Mouse (Mus musculus) left cerebral cortex, adult 18-20 months (tissue): ENCODE data around the gene Snx5. TPM values are rescaled to one million over a fixed set of nuclear protein-coding genes. Genes with fewer than 3 reads are reported as not detected.

Source experiments
- DNase-seq, 2 experiments: peaks; one replicate each; pipeline ENCODE4 v3.0.0; 2021 to 2022; ENCODE audit warnings: low spot score in 2 of 2, mixed read lengths in 1 of 2
- total RNA-seq, 2 experiments: library from RNA; stranded (reverse); gene quantifications; 2 replicates each; pipeline ENCODE4 v1.2.3; 2021

The Snx5 gene
- total RNA-seq, 2 experiments from 2014 or later, result 75.9 to 77.8 TPM

GRCm38 (mm10) chr2:144268446-144269305, 2.0 kb downstream of the Snx5 start:
- DNase-seq, result no peak

- no peak for DNase-seq
Observed at GRCm38 (mm10) chr2:144267731-144268015, 3.0 kb downstream of the Snx5 start.

- no peak for DNase-seq
Observed at GRCm38 (mm10) chr2:144267004-144267730, 3.5 kb downstream of the Snx5 start.

- DNase-seq, result no peak
Observed at GRCm38 (mm10) chr2:144265916-144266683, 4.6 kb downstream of the Snx5 start.

- no peak for DNase-seq
Observed at GRCm38 (mm10) chr2:144265120-144265488, 5.6 kb downstream of the Snx5 start.

- DNase-seq, result no peak
Observed at GRCm38 (mm10) chr2:144264398-144265119, 6.1 kb downstream of the Snx5 start.

- no peak for DNase-seq
Observed at GRCm38 (mm10) chr2:144262837-144263236, 7.9 kb downstream of the Snx5 start.

- DNase-seq, result no peak
Observed at GRCm38 (mm10) chr2:144250111-144250510, 20.6 kb downstream of the Snx5 start.

- no peak for DNase-seq
Observed at GRCm38 (mm10) chr2:144248613-144249376, 21.9 kb downstream of the Snx5 start.

GRCm38 (mm10) chr2:144247337-144247978, 23.2 kb downstream of the Snx5 start:
- no peak for DNase-seq

- DNase-seq, result no peak
Observed at GRCm38 (mm10) chr2:144246270-144246669, 24.4 kb downstream of the Snx5 start.

- DNase-seq, result no peak
Observed at GRCm38 (mm10) chr2:144245464-144245863, 25.2 kb downstream of the Snx5 start.

GRCm38 (mm10) chr2:144240095-144240899, 30.4 kb downstream of the Snx5 start:
- no peak for DNase-seq

GRCm38 (mm10) chr2:144239318-144239717, 31.4 kb downstream of the Snx5 start:
- no peak for DNase-seq

- no peak for DNase-seq
Observed at GRCm38 (mm10) chr2:144238341-144238740, 32.4 kb downstream of the Snx5 start.

- DNase-seq, result no peak
Observed at GRCm38 (mm10) chr2:144236791-144237584, 33.7 kb downstream of the Snx5 start.

- DNase-seq, result no peak
Observed at GRCm38 (mm10) chr2:144235776-144236175, 34.9 kb downstream of the Snx5 start.

GRCm38 (mm10) chr2:144233534-144233933, 37.2 kb downstream of the Snx5 start:
- no peak for DNase-seq
